Mouse (Mus musculus): Measurements from ENCODE around the gene Rcan3. TPM values are rescaled to one million over a fixed set of nuclear protein-coding genes. Genes with fewer than 3 reads are reported as not detected.

Gene Rcan3
- 9.2 TPM for polyA plus RNA-seq (2012; fragmentation: generic; extraction: Trizol)

DNA sequence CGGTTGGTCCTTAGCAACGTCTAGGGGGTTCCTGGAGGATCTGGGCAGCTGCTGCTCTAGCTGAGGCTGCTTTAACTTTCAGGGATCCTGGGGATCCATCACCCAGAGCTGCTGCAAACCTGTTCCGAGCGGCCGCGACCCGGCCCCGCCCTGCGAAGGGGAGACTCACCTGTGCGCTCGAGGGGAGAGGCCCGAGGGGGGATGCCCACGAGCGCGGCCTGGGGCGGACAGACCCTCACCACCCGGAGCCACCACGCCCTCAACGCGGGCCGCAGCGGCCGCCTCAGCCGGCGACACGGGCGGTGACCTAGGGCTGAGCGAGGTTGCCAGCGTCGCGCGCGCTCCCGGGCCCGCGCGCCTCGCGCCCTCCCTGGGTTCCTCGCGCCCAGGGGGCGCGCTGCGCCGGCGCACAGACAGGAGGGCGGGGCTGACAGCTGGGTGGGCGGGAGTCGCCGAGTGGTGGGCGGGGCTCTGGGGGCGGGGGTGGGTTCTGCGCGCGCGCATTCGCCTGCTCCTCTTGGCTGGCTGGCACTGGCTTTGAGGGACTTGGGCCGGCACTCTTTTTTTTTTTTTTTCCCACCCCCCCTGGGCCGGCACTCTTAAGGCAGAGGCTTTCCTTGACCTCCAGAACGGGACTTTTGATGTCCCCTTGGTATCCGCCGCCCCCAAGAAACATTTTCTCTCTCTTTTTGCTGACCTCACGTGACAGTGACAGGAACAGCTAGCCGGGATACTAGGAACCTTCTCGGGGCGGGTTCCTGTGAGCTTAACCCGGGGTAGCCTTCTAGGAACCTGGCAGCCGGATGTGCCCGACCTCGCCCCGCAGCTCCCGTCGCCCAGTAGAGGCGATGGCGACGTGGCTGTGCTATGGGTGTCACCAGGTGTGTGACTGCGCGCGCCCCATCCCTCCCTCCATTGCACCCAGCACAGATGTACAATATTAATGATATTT is at the start of gene Rcan3:
Gene Rcan3, minus strand, starts transcription at position 411 of the 952 bp plus-strand sequence.
- Histone ChIP-seq H3K4me2 (ENCODE audit: low read depth) (peak within 1 kb of the TSS; percentile 75), H3K79me2 (ENCODE audit: control insufficient read depth, insufficient read depth) (no peaks in the 10 kb centered on the region), H3K4me3 (peak within 1 kb of the TSS; percentile 32), H3K27me3 (ENCODE audit: control insufficient read depth, insufficient read depth, insufficient read length) (no peaks in the 10 kb centered on the region), H3ac (ENCODE audit: control insufficient read depth, insufficient read length) (peak within 1 kb of the TSS; percentile 53), H3K36me3 (ENCODE audit: control insufficient read depth, insufficient read depth) (no peaks in the 10 kb centered on the region)
- TF ChIP-seq MYOD1 (IDR thresholded peaks at IDR 0.05; ENCODE audit: control insufficient read depth in 1 of 3, insufficient read length in 2 of 3, low read depth in 2 of 3) (peak in 1 of 3 experiments; percentile 33), POLR2A (IDR thresholded peaks at IDR 0.05; ENCODE audit: insufficient read length, low read depth) (peak; percentile 75), REST (IDR thresholded peaks at IDR 0.05; ENCODE audit: insufficient read depth, insufficient read length) (no peak), MAX (IDR thresholded peaks at IDR 0.05; ENCODE audit: low read depth) (no peak), MYOG (IDR thresholded peaks at IDR 0.05; ENCODE audit: control insufficient read depth in 1 of 3, insufficient read depth in 1 of 3, insufficient read length in 2 of 3, low read depth in 2 of 3) (peak in 1 of 3 experiments; percentile 58), E2F4 (IDR thresholded peaks at IDR 0.05; ENCODE audit: insufficient read depth) (no peak), TCF12 (IDR thresholded peaks at IDR 0.05; ENCODE audit: insufficient read depth, poor library complexity, severe bottlenecking) (no peak), POLR2AphosphoS2 (IDR thresholded peaks at IDR 0.05; ENCODE audit: insufficient read length, low read depth) (peak; percentile 51), SRF (IDR thresholded peaks at IDR 0.05; ENCODE audit: control insufficient read depth, insufficient read length, low read depth) (no peak)

DNA sequence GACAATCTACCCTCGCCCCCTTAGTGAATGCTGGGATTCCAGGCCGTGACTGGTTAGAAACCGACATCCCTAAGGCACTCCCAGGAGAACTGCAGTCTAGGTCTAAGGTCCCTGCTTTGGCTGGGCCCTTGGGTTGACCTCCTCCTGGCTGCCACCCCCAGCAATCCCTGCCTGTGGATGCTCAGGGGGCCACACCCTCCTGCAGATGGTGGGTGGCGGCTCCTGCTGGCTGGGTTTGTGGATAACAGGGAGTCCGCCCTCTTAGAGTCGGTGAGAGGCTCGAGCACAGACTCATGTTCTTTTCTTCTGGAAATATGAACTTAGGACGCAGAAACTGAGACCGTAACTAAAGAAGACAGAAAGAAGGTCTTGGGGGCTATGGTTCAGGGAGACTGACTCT is 46.7 kb upstream of the Rcan3 start:
- H3K27me3 ChIP-seq (ENCODE audit: control insufficient read depth, insufficient read depth, insufficient read length) = peaks cover 9% of the 10 kb centered on the region
- H3K36me3 ChIP-seq (ENCODE audit: control insufficient read depth, insufficient read depth) = no peaks in the 10 kb centered on the region
- no peaks in the 10 kb centered on the region for H3K79me2 ChIP-seq (ENCODE audit: control insufficient read depth, insufficient read depth)
- H3K4me2 ChIP-seq (ENCODE audit: low read depth) = no peak overlapping the region
- no peak overlapping the region for H3ac ChIP-seq (ENCODE audit: control insufficient read depth, insufficient read length)
- H3K4me3 ChIP-seq = no peak overlapping the region
- TF ChIP-seq USF1 (IDR thresholded peaks at IDR 0.05; ENCODE audit: low read depth) (no peak), TCF3 (IDR thresholded peaks at IDR 0.05; ENCODE audit: insufficient read length, low read depth) (no peak), MYOD1 (IDR thresholded peaks at IDR 0.05; ENCODE audit: control insufficient read depth in 1 of 3, insufficient read length in 2 of 3, low read depth in 2 of 3) (no peak), SRF (IDR thresholded peaks at IDR 0.05; ENCODE audit: control insufficient read depth, insufficient read length, low read depth) (no peak), POLR2A (IDR thresholded peaks at IDR 0.05; ENCODE audit: insufficient read length, low read depth) (no peak), REST (IDR thresholded peaks at IDR 0.05; ENCODE audit: insufficient read depth, insufficient read length) (no peak), CEBPB (IDR thresholded peaks at IDR 0.05; ENCODE audit: insufficient read depth, poor library complexity, severe bottlenecking) (no peak), POLR2AphosphoS2 (IDR thresholded peaks at IDR 0.05; ENCODE audit: insufficient read length, low read depth) (no peak), MAX (IDR thresholded peaks at IDR 0.05; ENCODE audit: low read depth) (no peak), E2F4 (IDR thresholded peaks at IDR 0.05; ENCODE audit: insufficient read depth) (no peak), MYOG (IDR thresholded peaks at IDR 0.05; ENCODE audit: control insufficient read depth in 1 of 3, insufficient read depth in 1 of 3, insufficient read length in 2 of 3, low read depth in 2 of 3) (no peak), TCF12 (IDR thresholded peaks at IDR 0.05; ENCODE audit: insufficient read depth, poor library complexity, severe bottlenecking) (no peak)

DNA sequence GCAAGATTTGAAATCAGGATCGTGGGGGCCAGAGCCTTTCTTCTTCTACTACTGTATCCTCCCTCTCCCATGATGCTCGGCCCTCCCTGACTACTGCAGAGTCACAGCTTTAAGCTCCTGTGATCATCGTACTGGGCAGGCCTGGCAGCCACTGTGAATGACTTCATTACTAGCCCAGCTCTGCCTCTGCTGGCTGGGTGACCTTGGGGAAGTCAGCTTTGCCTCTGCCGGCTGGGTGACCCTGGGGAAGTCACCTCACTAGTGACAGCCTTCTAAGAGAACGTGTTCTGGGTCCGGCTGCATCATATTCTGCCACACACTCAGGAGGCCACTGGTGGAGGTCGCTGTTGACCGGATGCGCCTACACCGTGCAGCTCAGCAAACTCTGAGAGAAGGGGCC is 44.2 kb upstream of the Rcan3 start:
- no peak overlapping the region for H3K4me2 ChIP-seq (ENCODE audit: low read depth)
- no peak overlapping the region for H3K4me3 ChIP-seq
- H3K36me3 ChIP-seq (ENCODE audit: control insufficient read depth, insufficient read depth) = no peaks in the 10 kb centered on the region
- no peak for TF ChIP-seq MYOG (IDR thresholded peaks at IDR 0.05; ENCODE audit: control insufficient read depth in 1 of 3, insufficient read depth in 1 of 3, insufficient read length in 2 of 3, low read depth in 2 of 3)
- no peak for TF ChIP-seq REST (IDR thresholded peaks at IDR 0.05; ENCODE audit: insufficient read depth, insufficient read length)
- no peak for TF ChIP-seq MYOD1 (IDR thresholded peaks at IDR 0.05; ENCODE audit: control insufficient read depth in 1 of 3, insufficient read length in 2 of 3, low read depth in 2 of 3)
- no peak for TF ChIP-seq POLR2A (IDR thresholded peaks at IDR 0.05; ENCODE audit: insufficient read length, low read depth)
- no peak for TF ChIP-seq TCF3 (IDR thresholded peaks at IDR 0.05; ENCODE audit: insufficient read length, low read depth)
- no peak for TF ChIP-seq E2F4 (IDR thresholded peaks at IDR 0.05; ENCODE audit: insufficient read depth)
- no peak for TF ChIP-seq POLR2AphosphoS2 (IDR thresholded peaks at IDR 0.05; ENCODE audit: insufficient read length, low read depth)
- TF ChIP-seq CEBPB (IDR thresholded peaks at IDR 0.05; ENCODE audit: insufficient read depth, poor library complexity, severe bottlenecking) = no peak
- TF ChIP-seq TCF12 (IDR thresholded peaks at IDR 0.05; ENCODE audit: insufficient read depth, poor library complexity, severe bottlenecking) = no peak
- no peak for TF ChIP-seq SRF (IDR thresholded peaks at IDR 0.05; ENCODE audit: control insufficient read depth, insufficient read length, low read depth)
- TF ChIP-seq MAX (IDR thresholded peaks at IDR 0.05; ENCODE audit: low read depth) = no peak
- no peak for TF ChIP-seq USF1 (IDR thresholded peaks at IDR 0.05; ENCODE audit: low read depth)
- no peaks in the 10 kb centered on the region for H3K79me2 ChIP-seq (ENCODE audit: control insufficient read depth, insufficient read depth)
- H3ac ChIP-seq (ENCODE audit: control insufficient read depth, insufficient read length) = no peak overlapping the region
- H3K27me3 ChIP-seq (ENCODE audit: control insufficient read depth, insufficient read depth, insufficient read length) = peaks cover 9% of the 10 kb centered on the region

DNA sequence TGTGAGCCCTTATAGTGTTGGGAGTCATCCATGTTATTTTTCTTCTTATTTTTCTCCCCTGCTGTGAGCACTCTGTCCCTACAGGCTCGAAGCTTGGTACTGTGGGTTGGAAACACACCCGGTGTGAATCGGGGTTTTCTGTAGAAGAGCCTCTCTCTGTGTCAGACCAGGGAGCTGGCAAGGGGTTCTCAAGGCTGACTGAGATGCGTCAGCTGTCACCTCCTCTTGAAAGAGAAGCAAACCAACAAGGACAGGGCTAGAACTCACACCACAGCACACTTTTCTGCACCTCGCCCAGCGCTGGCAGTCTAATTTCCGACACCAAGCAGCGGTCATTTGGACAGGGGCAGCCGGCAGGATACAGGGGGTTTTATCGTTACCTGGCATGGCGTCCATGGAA is 29.8 kb upstream of the Rcan3 start:
- Histone ChIP-seq H3ac (ENCODE audit: control insufficient read depth, insufficient read length) (no peak overlapping the region), H3K27me3 (ENCODE audit: control insufficient read depth, insufficient read depth, insufficient read length) (peaks cover 29% of the 10 kb centered on the region), H3K79me2 (ENCODE audit: control insufficient read depth, insufficient read depth) (no peaks in the 10 kb centered on the region), H3K36me3 (ENCODE audit: control insufficient read depth, insufficient read depth) (no peaks in the 10 kb centered on the region), H3K4me2 (ENCODE audit: low read depth) (no peak overlapping the region), H3K4me3 (no peak overlapping the region)
- no peak for TF ChIP-seq TCF3 (IDR thresholded peaks at IDR 0.05; ENCODE audit: insufficient read length, low read depth)
- TF ChIP-seq REST (IDR thresholded peaks at IDR 0.05; ENCODE audit: insufficient read depth, insufficient read length) = no peak
